Mouse (Mus musculus) splenic B cell, adult 2 months (primary cell): ENCODE measurements around the gene Mylk4.

Source experiments
- DNase-seq: peaks from one replicate; pipeline ENCODE4 v3.0.0-alpha.2; 2011; ENCODE audit warnings: low read depth, low spot score
- H3K27me3 ChIP-seq: 2 replicates; pipeline ENCODE4 v1.6.1; 2012; ENCODE audit warnings: mild to moderate bottlenecking, low read length, moderate library complexity, mixed read lengths; ENCODE audit not compliant: control insufficient read depth, poor library complexity, insufficient read depth, severe bottlenecking
- H3K36me3 ChIP-seq: 2 replicates; pipeline ENCODE4 v1.6.1; 2012; ENCODE audit warnings: mild to moderate bottlenecking, low read length, moderate library complexity, mixed read lengths; ENCODE audit not compliant: control insufficient read depth, poor library complexity, insufficient read depth, severe bottlenecking

Mylk4 gene

GRCm38 (mm10) chr13:32783816-32784215, at the start of gene Mylk4:
Gene Mylk4 (minus strand): TSS chr13:32783954.
- no peak for DNase-seq
- Histone ChIP-seq H3K36me3 (no peaks in the 10 kb centered on the region), H3K27me3 (no peaks in the 10 kb centered on the region)

GRCm38 (mm10) chr13:32833237-32833636, 49.5 kb upstream of the Mylk4 start:
- H3K27me3 ChIP-seq = no peaks in the 10 kb centered on the region
- H3K36me3 ChIP-seq = no peaks in the 10 kb centered on the region
- peak; percentile 63 for DNase-seq

GRCm38 (mm10) chr13:32832776-32833175, 49.0 kb upstream of the Mylk4 start:
- no peaks in the 10 kb centered on the region for H3K36me3 ChIP-seq
- DNase-seq = peak; percentile 23

GRCm38 (mm10) chr13:32831505-32832273, 47.9 kb upstream of the Mylk4 start:
- no peaks in the 10 kb centered on the region for H3K36me3 ChIP-seq
- DNase-seq = peak; percentile 91
- H3K27me3 ChIP-seq = no peaks in the 10 kb centered on the region

More at GRCm38 (mm10) chr13:32832776-32833175, 49.0 kb upstream of the Mylk4 start:
- no peaks in the 10 kb centered on the region for H3K27me3 ChIP-seq

GRCm38 (mm10) chr13:32828886-32829285, 45.1 kb upstream of the Mylk4 start:
- peak; percentile 17 for DNase-seq
- H3K27me3 ChIP-seq = no peaks in the 10 kb centered on the region
- H3K36me3 ChIP-seq = no peaks in the 10 kb centered on the region

- H3K36me3 ChIP-seq = no peaks in the 10 kb centered on the region
- DNase-seq = peak; percentile 87
- H3K27me3 ChIP-seq = no peaks in the 10 kb centered on the region
Measured at GRCm38 (mm10) chr13:32827951-32828350, 44.2 kb upstream of the Mylk4 start.

- no peaks in the 10 kb centered on the region for H3K27me3 ChIP-seq
- DNase-seq = no peak
- H3K36me3 ChIP-seq = no peaks in the 10 kb centered on the region
Measured at GRCm38 (mm10) chr13:32827111-32827822, 43.5 kb upstream of the Mylk4 start.

- no peaks in the 10 kb centered on the region for H3K36me3 ChIP-seq
- no peaks in the 10 kb centered on the region for H3K27me3 ChIP-seq
- peak; percentile 48 for DNase-seq
Measured at GRCm38 (mm10) chr13:32825546-32825945, 41.8 kb upstream of the Mylk4 start.

- no peak for DNase-seq
- H3K36me3 ChIP-seq = no peaks in the 10 kb centered on the region
- no peaks in the 10 kb centered on the region for H3K27me3 ChIP-seq
Measured at GRCm38 (mm10) chr13:32824377-32825330, 40.9 kb upstream of the Mylk4 start.

GRCm38 (mm10) chr13:32823126-32823525, 39.4 kb upstream of the Mylk4 start:
- Histone ChIP-seq H3K27me3 (no peaks in the 10 kb centered on the region), H3K36me3 (peaks cover under 1% of the 10 kb centered on the region)
- no peak for DNase-seq

- Histone ChIP-seq H3K27me3 (no peaks in the 10 kb centered on the region), H3K36me3 (peaks cover 7% of the 10 kb centered on the region)
- no peak for DNase-seq
Measured at GRCm38 (mm10) chr13:32821671-32822070, 37.9 kb upstream of the Mylk4 start.

GRCm38 (mm10) chr13:32819926-32820325, 36.2 kb upstream of the Mylk4 start:
- H3K36me3 ChIP-seq = peaks cover 10% of the 10 kb centered on the region
- DNase-seq = no peak
- H3K27me3 ChIP-seq = no peaks in the 10 kb centered on the region

GRCm38 (mm10) chr13:32819241-32819640, 35.5 kb upstream of the Mylk4 start:
- no peak for DNase-seq
- peaks cover 10% of the 10 kb centered on the region for H3K36me3 ChIP-seq
- no peaks in the 10 kb centered on the region for H3K27me3 ChIP-seq

GRCm38 (mm10) chr13:32807624-32808023, 23.9 kb upstream of the Mylk4 start:
- H3K36me3 ChIP-seq = peaks cover 12% of the 10 kb centered on the region; the same call in 1 of the 2 replicates
- no peaks in the 10 kb centered on the region for H3K27me3 ChIP-seq
- DNase-seq = no peak
